Mouse (Mus musculus): ENCODE measurements at regions not wholly inside any gene's neighbourhood (a gene's known extent, or its start where the extent isn't known, plus 50 kb on each side); places are given as distances from the start of the nearest gene placed in this dataset.
A peak's percentile ranks its signal among the peaks of the same experiment; 100 is the strongest.

DNA sequence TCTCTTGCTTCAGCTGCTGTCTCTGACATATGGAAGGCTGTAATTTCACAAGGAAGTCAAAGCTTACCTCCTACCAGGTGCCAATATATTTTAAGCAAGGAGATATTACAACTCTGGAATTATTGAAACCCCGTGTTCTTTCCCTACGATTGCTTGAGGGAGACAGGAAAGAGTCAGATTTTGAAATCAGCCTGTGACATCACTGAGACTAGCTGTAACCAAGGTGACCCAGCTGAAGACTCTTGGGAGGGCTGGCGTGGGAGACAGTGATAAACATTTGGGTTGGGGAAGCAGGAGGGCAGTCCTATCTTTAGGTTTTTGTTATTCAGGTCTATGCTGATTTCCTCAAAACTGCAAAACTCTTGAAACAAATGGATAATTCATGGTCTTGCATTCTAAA, 518.4 kb upstream of the Id2 start:
- peak; percentile 50 for DNase-seq (ENCODE audit: low read depth, low spot score)

DNA sequence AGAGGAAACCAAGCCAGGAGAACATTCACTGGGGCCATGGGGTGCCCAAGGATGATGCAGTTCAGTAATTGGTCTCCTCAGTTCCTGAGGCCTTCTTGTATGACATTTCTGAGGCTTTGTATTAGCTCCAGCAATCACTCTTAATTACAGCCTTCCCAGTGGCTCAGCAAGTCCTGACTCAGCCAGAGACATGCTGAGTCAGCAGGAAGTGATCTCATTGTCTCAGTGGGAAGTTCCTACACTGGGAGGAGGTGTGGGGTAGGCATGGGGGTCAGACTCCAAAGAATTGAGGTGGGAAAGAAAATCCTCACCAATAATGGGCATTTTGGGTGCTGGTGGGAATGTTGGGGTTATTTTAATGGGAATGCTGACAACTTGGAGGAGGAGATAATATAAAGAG, 516.5 kb upstream of the Id2 start:
- no peak for DNase-seq (ENCODE audit: low read depth, low spot score)

DNA sequence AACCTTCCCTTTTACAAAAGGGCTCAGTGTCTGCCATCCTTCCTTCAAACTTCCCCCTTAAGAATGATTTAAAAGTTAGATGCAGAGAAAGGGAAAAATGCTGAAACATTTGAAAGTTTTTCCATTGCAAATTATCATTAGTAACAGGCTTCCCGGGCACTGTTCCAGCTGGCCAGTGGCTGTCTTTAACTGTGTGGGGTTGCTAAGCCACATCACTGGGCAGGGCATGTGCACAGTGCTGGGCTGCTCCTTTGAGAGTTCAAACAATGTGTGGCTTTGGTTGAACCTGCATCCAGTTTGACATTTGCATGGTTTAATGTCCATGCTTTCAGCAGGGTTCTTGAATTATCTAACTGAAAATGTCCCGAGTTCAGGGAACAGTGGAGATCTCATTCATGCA, 512.1 kb upstream of the Id2 start:
- DNase-seq (ENCODE audit: low read depth, low spot score), result no peak

DNA sequence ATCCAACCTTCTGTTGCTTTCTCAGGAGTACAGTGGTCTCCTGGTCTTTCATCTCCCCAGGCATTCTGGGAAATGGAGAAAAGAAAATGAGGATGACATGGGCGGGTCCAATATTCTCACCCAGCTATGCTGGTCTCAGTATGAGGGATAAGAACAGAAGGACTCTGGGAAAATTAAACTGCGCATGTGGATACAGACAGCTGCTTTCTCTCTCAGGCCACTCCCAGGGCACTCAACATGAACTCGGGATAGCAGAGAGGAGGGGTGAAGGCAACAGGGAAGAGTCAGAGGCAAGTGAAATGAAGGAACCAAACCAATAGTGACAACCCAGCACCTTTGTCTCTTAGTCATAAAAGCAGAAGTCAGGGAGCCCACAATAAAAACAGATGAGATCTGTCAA, 508.5 kb upstream of the Id2 start:
- DNase-seq (ENCODE audit: low read depth, low spot score), result no peak

DNA sequence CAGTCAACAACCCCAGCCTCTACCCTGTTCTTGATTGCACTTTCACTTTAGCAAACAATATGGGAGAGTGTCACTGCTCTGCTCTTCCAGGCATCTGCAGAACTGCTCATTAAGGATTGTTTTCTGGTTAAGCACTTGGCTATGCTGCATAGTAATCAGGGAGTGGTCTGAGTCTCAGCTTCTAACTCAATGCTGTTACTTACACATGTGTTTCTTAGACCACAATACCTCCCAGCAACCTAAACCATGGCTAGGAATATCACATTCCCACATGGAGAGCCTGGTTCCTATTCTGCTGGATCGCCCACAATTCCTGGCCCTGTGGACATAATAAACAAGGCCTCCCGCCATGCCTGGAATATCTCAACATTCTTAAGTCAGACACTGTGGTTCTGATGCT, 493.3 kb upstream of the Id2 start:
- DNase-seq (ENCODE audit: low read depth, low spot score), result no peak

DNA sequence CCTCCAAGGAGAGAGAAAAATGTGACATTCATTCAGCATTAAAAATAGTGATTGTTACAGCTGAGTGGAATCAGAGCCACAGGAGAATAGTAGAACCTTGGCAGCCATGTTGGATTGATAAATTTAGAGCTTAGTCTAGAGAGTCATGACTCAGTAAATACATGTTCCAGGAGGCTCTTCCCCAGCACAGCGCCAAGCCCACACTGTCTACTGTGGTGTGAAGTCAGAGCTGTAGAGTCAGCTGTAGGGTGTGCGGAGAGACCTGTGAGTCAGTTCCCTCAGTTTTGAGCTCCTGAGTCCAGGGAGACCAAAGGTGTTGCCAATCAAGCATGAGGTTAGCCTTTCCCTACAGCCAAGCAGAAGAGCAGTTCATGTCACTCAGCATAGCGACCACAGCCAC, 488.8 kb upstream of the Id2 start:
- DNase-seq (ENCODE audit: low read depth, low spot score), result peak; percentile 40

DNA sequence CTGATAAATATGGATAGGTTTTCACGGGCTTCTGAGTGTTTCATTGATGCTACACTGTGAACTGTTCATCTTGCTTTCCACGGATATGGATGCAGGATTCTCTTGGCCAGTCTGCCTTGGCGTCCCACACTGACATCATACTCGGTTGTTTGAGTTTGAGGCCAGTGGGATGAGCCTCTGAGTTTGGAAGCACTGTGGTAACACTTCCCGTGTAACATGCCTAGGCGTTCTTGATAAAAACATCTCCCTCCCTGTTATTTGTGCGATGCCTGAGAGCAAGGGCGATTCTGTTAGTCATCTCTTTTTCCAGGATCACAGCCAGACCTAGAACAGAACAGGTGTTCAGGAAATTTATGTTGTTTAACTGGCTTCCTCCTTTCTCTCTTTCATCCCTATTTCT, 482.5 kb upstream of the Id2 start:
- DNase-seq (ENCODE audit: low read depth, low spot score), result peak; percentile 78

DNA sequence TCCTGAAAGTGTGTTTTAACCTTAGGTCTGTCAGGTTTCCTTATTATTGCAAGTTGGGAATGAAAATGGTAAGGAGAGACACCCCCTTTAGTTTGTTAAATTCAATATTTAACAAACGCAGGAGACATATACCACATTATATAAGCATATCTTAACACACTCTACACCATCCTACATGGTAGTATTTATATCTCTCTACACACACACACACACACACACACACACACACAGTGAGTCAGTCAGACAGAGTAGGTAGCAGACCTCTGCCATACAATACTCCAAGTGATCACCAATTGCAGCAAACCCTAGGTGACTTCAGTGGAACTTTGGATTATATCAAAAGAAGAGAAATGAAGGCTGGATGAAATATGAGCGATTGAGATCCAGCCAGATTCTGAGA, 468.2 kb upstream of the Id2 start:
- no peak for DNase-seq (ENCODE audit: low read depth, low spot score)

DNA sequence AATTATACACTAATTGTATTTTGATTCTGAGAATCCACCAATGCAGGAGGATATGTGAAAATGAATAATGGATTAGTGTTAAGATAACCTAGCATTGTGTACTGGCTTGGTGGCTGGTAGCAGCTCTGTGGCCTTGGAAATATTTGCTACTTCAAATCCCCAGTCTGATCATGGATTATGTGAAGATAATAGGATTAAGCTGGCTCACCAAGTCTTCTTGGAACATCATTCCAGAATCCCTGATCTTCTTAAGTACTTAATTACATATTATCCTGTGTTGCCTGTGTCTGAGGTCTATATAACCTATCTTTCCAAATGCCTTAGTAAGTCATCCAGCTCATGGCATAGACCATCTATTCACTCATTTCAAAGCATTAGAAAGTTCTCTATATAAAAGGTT, 462.7 kb upstream of the Id2 start:
- no peak for DNase-seq (ENCODE audit: low read depth, low spot score)

DNA sequence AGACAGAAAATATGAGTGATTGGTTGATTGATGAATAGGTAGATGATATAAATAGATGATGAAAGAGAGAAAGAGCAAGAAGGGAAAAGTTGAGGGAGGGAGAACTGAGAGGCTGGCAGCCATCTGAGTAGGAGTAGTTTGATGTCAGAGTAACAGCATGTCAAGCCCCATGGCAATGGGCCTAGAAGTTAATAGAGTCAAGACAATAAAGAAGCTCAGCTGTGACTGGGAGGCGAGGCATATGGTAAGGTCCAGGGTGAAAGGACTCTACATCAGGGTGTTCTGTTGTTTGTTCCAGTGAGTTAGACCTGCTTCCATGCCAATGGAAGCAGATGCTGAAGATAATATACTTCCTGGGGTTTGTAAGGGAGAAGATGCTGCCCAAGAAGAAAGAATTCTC, 456.7 kb upstream of the Id2 start:
- DNase-seq (ENCODE audit: low read depth, low spot score), result no peak

DNA sequence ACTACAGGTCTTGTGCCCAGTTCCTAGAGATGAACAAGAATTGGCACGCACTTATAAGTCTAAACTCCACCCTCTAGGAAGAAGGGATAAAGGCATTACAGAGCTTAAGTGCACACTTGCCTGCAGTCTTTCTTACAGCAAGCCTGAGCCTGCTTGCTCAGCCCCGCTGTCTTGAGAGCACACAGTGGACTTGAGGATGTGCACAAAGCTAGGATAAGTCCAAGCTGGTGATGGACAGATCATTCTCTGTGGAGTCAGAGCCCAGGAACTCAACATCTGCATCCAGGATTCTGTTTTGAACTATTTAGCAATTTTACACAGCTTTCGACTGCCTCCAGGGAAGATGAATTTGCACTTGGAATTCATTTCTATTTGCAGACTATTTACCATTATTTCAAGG, 452.8 kb upstream of the Id2 start:
- DNase-seq (ENCODE audit: low read depth, low spot score), result no peak

DNA sequence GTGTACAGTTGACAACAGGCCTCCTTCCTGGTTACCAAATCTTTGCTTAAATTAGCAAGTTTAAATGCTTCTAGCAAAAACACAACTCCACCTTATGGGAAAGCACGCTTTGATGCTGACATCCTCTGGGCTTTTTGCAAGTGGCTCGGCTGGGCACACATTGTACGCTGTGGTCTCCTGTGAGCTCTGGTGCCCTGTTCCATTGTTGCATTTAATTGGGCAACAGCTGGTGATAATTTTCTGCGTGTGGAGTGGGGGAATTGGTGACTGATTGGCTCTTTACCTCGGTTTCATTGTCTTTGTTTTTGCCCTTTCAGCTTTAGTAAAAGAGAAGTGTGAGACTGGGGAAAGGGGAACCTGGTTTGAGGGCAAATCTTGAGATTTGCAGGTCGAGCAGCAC, 447.3 kb upstream of the Id2 start:
- no peak for DNase-seq (ENCODE audit: low read depth, low spot score)

DNA sequence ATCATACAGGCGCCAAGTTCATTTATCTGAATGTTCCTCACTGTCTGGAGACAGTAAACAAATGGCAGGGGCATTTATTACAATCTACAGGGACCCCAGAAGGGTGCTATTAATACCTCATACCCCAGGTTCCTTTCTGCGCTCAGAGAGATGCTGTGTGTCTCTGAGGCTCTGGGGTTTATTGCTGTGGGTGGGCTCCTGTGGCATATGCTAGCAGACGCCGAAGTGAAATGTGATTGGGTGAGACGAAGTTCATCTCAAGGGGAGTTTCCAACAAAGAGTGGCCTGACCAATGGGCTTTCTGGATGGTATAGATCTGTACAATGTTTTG, 437.6 kb upstream of the Id2 start:
- DNase-seq (ENCODE audit: low read depth, low spot score), result no peak

DNA sequence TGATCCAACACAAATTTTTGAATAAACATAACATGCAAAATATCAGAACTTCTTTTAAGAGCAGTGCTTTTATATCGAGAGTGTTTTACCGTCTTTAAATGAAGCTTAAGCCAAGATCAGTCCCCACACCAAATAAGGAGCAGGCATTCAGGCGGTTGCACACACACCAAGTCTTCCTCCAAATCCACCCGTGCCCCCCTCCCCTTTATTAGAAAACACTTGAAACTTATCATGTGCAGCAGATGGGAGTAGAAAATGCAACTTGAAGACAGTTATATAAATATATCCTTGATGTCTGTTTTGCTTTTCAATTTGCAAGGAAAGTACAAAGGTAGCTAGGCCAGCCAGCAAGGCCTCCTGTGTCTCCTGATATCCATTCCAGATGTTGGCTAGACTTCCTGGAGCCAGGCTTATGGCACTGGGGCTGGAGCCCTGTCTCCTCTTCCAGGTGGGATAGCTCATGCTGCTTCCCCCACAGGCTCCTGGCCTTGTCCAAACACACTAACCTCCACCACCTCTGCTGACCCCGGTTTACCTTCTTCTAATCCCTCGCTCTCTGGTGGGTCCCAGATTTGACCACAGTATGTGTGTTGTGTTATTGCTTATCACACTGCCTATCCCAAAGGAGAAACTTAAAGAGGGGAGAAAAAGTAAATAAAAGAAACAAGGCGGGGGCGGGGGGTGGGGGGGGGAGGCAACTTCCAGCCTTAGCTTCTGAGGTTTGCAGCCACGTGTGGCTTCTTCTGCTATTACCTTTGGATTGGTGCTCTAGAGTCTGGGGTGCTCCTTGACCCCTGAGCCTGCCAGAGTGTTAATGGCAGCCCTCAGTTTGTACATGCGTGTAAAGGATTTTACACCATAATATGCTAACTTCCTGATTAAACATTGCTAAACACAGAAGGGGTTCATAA, 437.0 kb upstream of the Id2 start:
- DNase-seq (ENCODE audit: low read depth, low spot score), result no peak

DNA sequence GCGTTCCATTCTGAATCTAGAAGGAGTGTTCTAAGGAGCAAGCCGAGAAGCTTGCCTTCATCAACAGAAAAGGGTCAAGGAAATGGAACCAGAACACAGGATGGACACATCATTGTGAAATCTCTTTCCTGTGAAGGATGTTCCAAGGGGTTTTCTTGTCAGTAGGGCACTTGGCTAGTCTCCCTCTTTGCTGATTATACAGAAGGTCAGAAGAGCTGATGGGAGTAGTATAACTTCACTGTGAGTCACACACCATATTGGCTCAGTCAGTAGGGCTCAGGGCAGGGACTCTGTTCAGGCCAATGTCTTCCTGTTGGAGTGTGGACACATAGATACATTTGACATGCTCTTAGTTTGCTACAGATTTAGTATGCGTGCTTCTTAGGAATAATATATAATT, 433.5 kb upstream of the Id2 start:
- DNase-seq (ENCODE audit: low read depth, low spot score), result no peak

DNA sequence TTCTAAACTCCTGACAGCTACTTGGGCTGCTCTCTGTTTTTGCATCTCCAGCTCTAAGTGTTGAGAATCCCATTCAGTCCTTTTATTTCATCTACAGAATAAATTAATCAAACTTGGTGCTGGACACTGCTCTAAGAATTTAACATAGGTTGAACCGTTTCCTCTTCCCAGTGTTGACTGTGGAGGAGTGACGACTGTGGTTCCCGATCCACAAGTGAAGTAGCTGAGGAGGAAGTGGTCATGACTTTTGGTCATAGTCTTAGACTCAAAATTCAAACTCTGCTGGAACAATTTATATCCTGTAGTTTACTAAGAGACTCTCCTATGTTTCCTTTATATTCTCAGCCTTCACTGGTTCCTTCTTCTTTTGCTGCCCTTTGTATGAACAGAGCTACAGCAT, 432.6 kb upstream of the Id2 start:
- DNase-seq (ENCODE audit: low read depth, low spot score), result no peak

DNA sequence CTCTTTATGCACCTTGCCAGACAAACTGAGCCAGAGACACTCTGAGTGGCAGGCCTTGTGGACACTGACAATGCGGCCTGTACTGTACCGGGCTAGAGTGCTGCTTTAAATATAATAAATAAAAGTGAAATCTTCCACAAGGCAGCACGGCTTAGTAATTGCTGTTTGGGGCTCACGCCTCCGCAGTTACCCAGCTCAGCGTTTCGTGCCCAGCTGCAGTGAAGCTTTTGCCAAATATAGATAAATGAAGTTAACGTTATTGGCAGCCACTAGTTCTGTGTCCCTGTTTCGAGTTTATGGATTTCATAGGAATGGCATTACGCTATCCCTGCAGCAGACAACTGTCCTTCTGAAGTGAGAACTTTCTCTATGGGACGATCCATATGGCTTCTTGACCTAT, 429.7 kb upstream of the Id2 start:
- DNase-seq (ENCODE audit: low read depth, low spot score), result peak; percentile 47

DNA sequence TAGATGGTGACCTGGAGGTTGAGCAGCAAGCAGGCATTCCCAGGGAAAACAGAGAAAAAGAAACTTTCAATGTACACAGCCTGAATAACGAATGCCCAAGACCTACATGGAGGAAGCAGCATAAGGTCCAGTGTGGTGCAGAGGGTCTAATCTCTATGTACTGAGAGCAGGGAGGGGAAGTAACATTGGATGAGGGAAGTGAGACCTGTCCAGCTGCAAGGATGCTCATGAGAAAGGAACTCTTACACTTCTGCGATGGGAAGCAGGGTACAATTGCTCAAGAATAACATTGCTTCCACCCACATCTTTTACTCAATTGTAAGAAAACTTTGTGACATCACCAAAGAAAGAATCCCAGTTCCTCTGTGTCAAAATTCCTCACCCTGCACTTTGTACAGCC, 419.8 kb upstream of the Id2 start:
- DNase-seq (ENCODE audit: low read depth, low spot score), result no peak

DNA sequence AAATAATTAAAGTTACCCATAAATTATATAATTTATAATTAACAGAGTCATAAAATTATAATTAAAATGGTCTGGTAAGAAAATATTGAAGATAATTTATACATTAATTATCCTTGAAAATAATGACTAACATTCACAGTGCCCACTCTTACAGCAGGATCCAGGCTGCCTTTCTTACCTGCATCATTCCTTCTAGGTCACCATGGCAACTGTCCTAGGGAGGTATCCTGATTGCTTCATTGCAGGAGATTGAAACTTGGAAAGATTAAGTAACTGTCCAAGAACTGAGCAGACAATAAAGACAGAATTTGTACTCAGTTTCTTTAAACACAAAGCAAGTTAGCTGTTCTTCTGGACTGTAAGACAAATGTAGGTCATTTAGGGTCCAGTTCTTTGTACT, 416.7 kb upstream of the Id2 start:
- DNase-seq (ENCODE audit: low read depth, low spot score), result no peak

DNA sequence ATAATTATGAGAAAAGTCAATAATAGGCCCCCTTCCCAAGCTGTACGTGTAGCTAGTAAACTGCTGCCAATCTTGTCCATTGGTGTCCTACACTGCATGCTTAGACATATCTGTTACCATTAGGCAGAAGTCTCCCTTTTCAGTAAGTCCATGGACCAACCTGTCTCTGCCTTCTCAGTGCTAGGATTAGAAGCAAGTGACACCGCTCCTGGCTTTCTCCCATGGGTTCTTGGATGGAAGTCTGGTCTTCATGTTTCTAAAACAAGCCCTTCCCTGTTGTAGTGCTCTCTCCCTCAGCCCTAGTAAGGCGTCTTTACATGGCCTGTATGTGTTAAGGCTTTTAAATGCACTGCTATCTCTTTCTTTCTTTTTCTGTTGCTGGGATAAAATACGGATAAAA, 412.7 kb upstream of the Id2 start:
- no peak for DNase-seq (ENCODE audit: low read depth, low spot score)

DNA sequence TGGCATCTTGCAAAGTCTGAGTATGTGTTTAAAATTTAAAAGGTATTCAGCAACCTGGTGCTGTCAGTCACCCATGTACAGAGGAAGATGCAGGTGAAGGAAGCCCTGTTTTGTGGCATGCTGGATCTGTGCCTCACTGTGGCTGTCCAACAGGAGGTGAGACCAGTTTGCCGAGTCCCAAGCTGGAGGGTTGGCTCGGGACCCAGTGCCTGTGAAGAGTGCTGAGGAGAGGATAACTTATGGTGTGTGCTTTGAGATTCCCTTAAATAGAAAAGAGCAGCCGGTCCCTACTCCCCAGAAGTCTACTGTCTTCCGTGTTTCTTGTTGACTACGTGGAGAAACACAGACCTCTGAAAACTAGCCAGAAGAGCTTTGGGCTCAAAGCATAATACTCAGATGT, 396.3 kb upstream of the Id2 start:
- DNase-seq (ENCODE audit: low read depth, low spot score), result no peak

DNA sequence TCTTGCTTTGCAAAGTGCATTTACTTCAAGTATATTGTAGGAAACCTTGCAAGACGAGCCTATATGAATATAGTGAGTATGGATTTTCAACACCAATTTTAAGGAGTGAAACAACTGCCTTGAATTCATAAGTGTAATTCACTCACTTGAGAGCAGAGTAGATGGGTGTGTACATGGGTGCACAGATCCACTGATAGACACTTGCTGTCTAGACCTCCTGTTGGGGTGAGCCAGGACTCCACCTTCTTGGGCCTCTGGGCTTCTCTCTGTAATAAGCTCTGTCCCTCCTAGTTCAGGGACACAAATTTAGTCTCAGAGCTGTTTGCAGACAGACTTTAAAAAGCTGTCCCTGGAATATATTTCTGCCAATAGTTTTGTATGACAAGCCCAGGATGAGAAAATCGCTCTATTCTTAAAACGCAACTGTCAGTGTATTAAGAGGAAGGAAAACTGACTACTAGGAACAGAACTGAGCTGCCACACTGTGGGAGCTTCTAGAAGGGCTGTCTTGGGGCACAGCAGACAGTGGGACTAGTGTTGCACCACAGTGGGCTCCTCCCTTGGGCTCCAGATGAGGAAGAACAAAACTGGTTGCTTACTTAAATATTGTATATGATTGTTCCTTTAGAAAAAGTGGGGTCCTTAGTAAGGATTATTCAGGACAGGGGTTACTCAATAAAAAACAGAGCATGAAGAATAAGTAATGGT, 395.7 kb upstream of the Id2 start:
- no peak for DNase-seq (ENCODE audit: low read depth, low spot score)

DNA sequence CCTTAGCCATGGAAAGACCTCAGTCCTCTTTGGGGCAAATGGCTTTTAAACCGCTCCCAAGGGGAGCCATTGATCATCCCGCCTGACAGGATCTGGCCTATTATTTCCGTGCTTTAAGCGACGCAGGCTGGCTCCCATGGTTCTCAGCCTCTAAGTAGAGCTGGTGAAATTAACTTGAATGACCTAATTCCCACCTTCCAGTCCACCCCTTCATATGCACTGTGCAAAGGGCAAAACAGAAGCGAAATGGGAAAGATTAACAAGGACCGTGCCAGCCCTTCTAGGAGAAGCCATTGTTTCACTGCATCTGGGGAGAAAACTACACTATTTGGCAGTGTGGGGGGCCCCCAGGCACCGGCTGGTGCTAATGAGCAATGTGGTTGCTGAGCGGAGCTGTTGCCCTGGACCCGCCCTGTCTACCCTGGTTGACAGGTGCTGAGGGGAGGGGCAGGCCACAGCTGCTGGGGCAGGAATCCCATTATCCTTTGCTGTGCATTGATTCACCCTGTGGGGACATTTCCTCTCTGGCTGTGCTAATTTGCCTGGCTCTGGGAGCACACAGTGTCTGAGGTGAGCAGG, 378.3 kb upstream of the Id2 start:
- no peak for DNase-seq (ENCODE audit: low read depth, low spot score)
